Mouse (Mus musculus): ENCODE data around the gene Traf3.
A peak's percentile ranks its signal among the peaks of the same experiment; 100 is the strongest.

Gene Traf3

DNA sequence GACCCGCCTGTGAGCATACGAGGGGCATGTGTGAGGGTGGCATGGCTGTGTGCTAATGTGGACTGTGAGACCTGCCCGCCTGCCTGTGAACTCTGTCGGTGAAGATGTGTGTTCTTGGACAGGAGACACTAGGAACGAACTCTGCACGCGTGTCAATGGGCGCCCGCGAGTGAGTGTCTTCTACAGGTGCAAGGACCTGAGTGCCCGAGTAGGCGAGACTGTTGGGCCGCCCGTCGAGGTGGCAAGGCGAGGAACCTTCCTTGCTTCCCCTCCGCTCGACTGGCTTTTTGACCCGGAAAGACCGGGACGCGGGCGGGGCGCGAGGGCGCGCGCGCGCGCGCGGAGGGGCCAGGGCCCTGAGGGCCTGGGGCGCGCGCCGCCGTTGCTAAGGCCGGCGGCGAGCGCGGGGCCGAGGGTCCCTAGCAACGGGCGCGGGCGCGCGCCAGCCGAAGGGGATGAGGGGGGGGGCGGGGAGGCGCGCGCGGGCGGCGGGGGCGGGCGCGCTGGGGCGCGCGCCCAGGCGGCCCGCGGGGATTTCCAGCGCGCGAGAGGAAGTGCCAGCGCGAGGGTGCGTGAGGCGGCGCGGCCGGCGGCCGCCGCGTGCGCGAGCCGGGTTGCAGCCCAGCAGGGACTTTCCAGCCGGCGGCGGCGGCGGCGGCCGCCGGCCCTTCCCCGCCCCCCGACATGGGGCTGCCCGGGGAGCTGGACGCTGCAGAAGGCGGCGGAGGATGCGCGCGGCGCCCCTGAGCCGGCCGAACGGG lies at the start of gene Traf3:
TSS of gene Traf3 (plus strand) at position 540 of the 761 bp plus-strand sequence.
- DNase-seq (ENCODE audit: low read depth, low spot score), result no peak

DNA sequence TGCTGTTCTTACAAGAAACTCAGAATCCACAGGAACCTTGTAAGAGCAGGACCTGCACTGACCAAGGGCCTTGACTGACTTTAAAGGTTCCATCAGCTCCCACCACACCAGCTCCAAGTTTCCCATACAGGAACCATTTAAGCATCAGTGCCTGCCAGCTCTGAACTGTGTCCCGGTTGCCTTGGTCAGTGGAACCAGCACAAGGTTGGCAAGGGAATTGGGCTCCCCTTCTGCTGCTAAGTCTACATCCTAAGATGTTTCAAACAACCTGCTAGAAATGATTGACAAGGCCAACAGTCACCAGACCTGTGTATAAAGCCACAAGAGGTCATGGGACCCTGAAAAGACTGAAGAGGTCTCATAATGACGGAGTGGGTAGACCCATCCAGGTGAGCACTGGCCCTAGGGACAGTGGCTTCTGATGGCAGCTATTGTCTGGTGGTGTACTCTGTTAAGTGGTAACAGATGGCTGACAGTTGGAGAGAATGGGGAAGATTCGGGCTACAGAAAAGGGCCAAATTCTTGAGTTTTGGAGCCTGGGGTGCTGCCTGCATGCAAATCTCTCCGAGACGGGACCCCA lies 46.6 kb upstream of the Traf3 start:
- DNase-seq (ENCODE audit: low read depth, low spot score), result no peak

DNA sequence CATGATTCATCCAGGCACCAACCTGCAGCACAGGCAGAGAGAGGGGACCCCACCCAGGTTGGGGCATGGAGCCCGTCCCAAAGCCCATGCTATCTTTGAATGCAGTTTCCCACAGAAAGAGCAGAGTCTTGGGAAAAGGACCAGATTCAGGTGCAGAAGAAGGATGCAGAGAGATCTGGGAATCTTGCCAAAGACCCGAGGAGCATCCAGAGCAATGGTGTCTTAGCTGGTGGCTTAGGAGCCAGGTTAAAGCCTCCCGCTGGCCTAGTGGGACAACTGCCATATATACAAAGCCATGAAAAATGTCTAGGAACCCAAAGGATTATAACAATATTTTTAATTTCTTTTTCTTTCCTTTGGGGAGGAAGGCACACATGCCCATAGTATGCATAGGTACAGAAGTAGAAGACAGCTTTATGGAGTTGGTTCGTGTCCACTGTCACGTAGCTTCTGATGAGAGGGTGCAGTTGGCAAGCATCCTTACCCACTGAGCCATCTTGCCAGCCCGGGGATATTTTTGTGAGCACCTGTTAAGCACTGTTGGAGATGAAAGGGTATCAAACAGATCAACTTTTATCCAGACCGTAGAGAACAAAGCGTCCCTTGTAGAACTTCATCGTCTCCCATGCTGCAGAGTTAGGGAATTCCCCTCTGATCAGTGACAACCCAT lies 45.1 kb upstream of the Traf3 start:
- no peak for DNase-seq (ENCODE audit: low read depth, low spot score)

DNA sequence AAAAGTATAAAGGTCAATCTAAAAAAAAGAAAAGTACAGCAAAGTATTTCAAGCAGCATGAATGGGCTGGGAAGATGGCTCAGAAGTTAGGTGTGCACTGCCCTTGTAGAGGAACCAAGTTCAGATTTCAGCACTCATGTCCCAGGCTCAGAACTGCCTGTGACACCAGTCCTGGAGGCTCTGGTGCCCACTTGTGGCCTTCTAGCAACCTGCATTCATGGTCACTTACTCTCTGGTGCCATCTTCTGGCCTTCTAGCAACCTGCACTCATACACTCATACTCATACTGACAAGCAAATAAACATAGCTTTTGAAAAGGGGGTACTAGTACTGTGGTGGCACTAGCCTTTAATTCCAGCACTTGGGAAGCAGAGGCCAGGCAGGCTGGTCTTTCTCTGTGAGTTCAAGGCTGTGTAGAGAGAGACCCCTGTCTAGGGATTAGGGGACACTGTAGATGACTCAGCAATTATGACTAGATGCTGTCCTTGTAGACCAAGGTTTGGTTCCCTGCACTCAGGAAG lies 43.8 kb upstream of the Traf3 start:
- DNase-seq (ENCODE audit: low read depth, low spot score), result no peak

DNA sequence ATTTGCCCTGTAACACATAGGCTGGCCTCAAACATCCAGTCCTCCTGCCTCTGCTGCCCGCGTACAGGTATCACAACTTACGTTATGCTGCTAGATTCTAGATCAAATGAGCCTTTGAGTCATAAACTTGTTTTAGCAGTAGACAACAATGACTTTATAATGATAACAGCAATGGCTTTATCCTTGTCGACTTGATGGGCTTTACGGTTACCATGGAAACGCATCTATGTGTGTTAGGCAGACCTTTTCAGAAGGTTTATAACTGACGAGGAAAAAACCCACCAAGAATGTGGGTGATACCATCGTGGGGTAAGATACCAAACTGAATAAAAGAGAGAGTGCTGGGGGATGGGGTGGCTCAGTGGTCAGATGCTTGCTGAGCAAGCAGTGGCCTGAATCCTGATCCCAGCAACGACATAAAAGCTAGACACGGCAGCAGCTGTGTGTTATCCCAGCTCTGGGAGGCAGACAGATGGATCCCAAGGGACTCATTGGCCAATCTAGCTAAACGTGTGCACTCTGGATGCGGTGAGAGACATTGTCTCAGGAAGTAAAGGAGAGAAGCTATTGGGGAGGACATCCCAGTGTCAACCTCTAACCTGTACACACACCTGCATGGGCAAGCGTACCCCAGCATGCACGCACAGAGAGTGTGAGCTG lies 41.4 kb upstream of the Traf3 start:
- no peak for DNase-seq (ENCODE audit: low read depth, low spot score)

DNA sequence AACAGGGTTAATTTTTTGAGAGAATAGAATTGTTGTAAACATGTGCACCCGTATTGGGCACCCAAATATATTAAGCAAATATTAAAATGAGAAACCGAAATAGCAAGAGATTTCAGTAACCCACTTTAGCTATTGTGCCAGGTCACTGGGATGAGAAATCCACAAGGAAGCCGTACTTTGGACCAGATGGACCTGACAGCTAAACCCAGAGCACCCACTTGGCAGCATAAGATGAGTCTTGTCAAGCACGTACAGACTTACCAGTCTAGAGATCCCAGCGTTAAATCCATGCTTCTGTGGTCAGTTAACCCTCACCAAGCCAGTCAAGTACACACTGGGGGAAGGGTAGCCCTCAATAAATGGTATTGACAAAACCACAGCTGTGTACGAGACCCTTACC lies 40.5 kb upstream of the Traf3 start:
- DNase-seq (ENCODE audit: low read depth, low spot score), result no peak

- DNase-seq (ENCODE audit: low read depth, low spot score), result no peak
Measured at GRCm38 (mm10) chr12:111134169-111134568, 32.0 kb upstream of the Traf3 start.

- peak; percentile 57 for DNase-seq (ENCODE audit: low read depth, low spot score)
Measured at GRCm38 (mm10) chr12:111134791-111135733, 31.1 kb upstream of the Traf3 start.

DNA sequence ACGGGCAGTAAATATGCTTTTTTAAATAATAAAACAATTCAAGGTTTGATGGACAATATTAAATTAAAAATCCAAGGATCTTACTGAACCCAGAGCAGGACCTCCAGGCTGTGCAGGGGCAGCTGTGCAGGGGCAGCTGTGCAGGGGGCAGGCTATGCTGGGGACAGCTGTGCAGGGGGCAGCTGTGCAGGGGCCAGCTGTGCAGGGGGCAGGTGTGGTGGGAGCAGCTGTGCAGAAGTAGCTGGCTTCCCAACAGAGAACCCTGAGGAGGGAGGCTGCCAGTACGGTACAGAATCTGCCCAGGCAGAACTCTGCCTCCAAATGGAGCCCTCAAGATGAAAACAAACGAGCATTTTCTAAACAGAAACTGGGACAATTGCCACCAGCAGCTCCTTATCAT lies 30.2 kb upstream of the Traf3 start:
- no peak for DNase-seq (ENCODE audit: low read depth, low spot score)

GRCm38 (mm10) chr12:111137079-111137478 lies 29.1 kb upstream of the Traf3 start:
- DNase-seq (ENCODE audit: low read depth, low spot score), result no peak

DNA sequence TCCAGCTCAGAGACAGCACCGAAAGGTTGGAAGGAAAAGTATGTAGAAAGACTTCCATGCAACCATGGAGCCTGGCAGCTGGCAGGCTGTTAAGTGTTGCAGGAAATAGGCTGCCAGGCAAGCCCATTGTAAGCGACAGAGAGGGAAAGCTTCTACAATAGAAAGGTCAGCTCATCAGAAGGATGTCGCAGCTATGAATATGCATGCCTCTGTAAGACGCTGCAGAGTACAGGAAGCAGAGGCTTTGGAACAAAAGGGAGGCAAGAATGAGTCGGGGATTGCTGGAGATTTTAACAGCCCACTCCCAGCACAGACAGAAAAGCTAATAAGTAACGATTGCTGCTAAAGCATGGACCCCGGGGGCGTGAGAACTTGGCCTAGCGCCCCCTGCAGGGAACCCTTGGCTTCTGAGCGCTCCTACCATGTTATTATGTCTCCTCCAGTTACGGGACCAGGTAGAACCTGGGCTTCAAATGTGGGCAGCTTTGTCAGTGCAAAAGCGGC lies 23.1 kb upstream of the Traf3 start:
- no peak for DNase-seq (ENCODE audit: low read depth, low spot score)

GRCm38 (mm10) chr12:111143509-111144063 lies 22.6 kb upstream of the Traf3 start:
- DNase-seq (ENCODE audit: low read depth, low spot score), result no peak

DNA sequence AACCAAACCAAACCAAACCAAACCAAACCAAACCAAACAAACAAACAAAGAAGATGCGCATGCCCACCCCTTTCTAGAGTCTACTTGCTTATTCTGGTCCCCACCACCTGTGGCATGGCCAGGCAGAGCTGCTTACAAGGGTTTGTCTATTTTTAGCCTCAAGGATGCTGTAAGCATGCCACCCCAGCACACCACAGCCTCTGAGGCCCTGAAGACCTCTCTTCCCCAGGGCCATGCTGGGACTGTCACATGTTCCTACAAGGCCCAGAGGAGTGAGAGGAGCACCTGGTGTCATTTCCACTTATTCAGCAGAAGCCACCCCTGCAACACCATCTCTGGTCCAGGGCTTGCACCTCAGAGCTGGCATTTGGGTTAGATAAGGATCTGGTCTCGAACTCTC lies 21.6 kb upstream of the Traf3 start:
- no peak for DNase-seq (ENCODE audit: low read depth, low spot score)

GRCm38 (mm10) chr12:111145269-111145668 lies 20.9 kb upstream of the Traf3 start:
- DNase-seq (ENCODE audit: low read depth, low spot score), result peak; percentile 64

DNA sequence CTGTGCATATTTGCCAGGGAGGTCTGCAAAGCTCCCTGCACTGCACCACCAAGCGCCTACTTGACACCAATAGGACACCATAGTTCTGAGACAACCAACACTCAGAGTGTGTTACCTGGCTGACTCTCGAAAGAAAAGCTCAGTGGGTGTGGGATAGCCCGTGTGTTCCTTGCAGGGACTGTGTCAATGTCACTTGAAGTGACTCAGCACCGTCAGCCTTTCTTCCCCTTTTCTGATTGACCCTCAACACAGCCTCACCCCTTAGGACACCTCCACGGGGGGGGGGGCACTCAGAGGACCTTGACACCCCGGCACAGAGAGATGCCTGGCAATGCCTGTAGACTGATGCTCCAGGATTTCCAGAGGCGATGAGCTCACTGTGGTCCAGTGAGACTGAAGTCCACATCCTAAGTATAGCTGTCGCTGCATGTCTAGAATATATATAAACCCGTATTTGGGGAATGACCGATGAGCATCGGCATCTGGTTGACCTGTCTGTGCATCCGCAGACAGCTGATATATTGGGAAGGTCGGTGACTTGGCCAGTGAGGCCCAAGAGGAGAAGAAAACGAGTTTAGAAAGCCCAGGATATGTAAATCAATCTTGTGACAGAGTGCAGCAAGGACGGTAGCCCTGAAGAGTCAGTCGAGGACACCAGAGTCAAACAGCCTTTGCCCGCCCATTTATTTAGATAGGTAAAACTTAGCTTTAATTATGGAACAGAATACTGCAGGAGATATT lies 16.5 kb upstream of the Traf3 start:
- no peak for DNase-seq (ENCODE audit: low read depth, low spot score)

DNA sequence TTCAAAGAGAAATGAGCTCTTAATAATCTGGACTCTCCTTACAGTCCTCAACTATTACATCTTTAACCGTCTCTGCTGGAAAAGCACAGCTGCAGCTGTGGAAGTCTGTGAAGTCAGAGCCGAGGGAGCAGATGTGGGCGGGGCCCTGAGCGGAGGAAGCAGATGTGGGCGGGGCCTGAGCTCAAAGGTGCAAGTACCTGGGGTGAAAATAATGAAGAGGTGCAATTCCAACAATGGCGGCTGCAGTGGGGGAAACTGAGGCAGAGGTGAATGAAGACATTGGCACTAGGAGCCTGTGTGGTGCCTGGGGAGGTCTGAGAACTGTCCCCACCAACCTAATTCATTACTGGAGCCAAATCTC lies 16.0 kb upstream of the Traf3 start:
- DNase-seq (ENCODE audit: low read depth, low spot score), result no peak

DNA sequence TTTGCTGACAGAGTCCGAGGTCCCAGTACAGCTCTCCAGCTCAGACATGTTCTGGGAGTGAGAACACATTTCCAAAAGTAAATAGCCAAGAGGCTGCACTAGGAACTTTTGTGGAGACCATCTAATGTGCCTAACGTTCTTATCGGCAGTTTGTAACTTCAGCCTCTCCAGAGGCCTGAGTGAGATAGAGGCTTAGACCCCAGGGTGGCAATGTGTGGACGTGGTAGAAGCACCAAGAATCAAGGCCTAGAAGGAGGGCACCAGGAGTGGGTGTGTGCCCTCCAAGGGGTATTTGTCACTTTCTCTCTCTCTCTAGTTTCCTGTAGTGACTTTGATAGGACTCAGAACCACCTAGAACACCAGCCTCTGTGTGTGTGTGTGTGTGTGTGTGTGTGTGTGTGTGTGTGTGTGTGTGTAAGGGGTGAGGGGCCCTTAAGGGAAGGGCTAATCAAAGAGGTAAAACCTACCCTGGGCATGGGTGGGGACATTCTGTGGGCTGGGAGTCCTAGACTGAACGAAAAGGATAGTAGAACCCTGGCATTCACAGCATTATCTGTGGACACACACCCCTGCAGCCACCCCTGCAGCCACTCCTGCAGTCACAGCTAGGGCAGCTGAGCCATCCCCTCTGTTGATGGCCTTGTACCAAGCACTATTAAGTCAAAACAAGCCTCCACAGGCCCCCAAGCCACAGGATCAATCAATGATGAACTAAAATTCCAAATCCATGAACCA lies 14.6 kb upstream of the Traf3 start:
- no peak for DNase-seq (ENCODE audit: low read depth, low spot score)

GRCm38 (mm10) chr12:111152579-111152978 lies 13.6 kb upstream of the Traf3 start:
- DNase-seq (ENCODE audit: low read depth, low spot score), result no peak

Data from telencephalon, adult 2 months (tissue).